Mouse (Mus musculus) embryo, embryonic 11.5 days (tissue): Measurements from ENCODE around the gene Nhej1.

Experiments used
- DNase-seq: peaks from one replicate; pipeline ENCODE4 v3.0.0-alpha.2; 2012; ENCODE audit warnings: low read depth, low spot score

Gene Nhej1

GRCm38 (mm10) chr1:74936221-74936830, 188.7 kb downstream of the Nhej1 start:
- no peak for DNase-seq

GRCm38 (mm10) chr1:74935402-74935801, 189.6 kb downstream of the Nhej1 start, which contains the start of gene Cfap65:
Cfap65 (minus strand) TSS chr1:74935599.
- DNase-seq, result no peak

DNA sequence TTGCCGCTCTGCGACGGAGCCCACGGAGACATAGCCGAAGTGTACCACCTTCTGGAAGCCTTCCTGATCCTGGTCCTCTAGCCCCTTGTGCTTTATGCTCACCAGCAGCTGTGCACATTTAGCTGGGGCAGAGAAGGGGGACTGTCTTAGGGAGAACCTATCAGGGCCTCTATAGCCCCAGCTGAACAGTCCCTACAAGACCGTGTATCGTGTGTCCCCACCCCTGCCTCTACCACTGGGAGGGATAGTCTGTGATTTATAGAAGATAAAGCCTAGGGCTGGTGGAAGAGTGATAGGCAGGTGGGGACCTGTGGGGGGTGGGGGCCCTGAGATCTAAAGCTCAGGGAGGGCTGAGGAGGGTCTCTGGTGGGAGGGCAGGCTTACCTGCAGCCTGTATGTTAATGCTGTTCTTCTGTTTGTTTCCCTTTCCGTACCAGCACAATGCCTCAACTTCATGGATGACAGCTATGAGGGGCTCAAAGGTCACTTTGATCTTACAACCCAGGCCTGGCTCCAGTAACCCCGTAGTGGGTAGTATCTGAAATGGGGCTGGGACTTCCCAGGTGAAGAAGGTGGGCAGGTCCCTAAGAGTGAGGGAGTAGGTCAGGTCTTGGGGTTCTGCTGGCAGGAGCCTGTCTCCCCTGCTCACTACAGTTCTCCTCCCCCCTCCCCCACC, 197.2 kb downstream of the Nhej1 start:
- no peak for DNase-seq

DNA sequence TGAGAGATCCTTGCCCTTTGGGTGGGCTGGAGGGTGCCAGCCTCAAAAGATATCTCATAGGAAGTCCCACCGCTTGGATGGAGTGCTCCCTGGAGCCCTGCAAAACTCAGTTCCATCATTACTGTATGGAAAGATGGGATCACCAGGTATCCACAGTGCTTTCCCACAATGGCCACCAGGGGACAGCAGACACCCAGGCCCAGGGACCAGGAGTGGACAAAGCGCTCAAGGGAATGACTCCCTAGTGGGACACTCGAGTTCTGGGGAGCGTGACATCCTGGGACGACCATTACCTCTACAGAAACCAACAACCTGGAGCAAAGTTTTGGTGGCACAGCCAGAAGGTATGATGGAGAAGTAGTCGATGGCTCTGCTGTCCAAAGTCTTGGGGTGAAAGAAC, 198.3 kb downstream of the Nhej1 start:
- DNase-seq, result no peak

DNA sequence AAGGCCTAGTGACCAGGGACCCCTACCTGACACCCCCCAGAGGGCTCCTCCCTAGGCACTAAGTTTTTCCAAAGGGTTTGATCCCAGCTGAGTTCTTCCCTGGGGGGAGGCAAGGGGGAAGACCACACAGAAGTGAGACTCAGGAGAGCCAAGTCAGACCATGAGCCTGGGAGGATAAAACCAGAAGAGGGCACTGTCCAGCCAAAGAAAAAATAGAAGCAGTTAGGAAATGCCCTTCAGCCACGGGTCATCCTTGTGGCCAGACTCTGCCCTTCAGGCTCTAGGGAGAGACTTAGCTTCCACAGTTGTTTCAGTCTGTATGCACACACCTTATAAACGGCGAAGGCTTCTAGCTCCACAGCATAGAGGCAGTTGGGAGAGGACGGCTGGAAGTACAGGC, 200.5 kb downstream of the Nhej1 start:
- no peak for DNase-seq
